Mouse (Mus musculus) CH12.LX (cell line): ENCODE results near the gene Diras2. TPM values are rescaled to one million over a fixed set of nuclear protein-coding genes. Genes with fewer than 3 reads are reported as not detected.

Source experiments
- DNase-seq: peaks from one replicate; pipeline ENCODE4 v3.0.0-alpha.2; 2013; ENCODE audit errors: extremely low read depth
- H3K27ac ChIP-seq: 2 replicates; pipeline ENCODE4 v1.5.1; 2012; ENCODE audit warnings: low read depth, mild to moderate bottlenecking, control low read depth, moderate library complexity; ENCODE audit not compliant: insufficient read depth
- H3K27me3 ChIP-seq: replicated peaks from 2 replicates; pipeline ENCODE3; 2012; ENCODE audit warnings: inconsistent platforms
- H3K36me3 ChIP-seq, 2 experiments: replicated peaks in 1 of 2; 2 replicates each; pipeline versions ENCODE3 to v1.6.1; 2012; ENCODE audit warnings: inconsistent platforms in 1 of 2, low read length in 1 of 2, mild to moderate bottlenecking in 1 of 2, mixed read lengths in 1 of 2, moderate library complexity in 1 of 2; ENCODE audit not compliant: control insufficient read depth in 1 of 2, insufficient read depth in 1 of 2
- H3K4me1 ChIP-seq, 2 experiments: 2 replicates each; pipeline ENCODE4 v1.6.1; 2012; ENCODE audit warnings: inconsistent platforms in 1 of 2, moderate library complexity in 1 of 2; ENCODE audit not compliant: insufficient read depth in 2 of 2, control insufficient read depth in 1 of 2
- H3K4me2 ChIP-seq: 2 replicates; pipeline ENCODE4 v1.6.1; 2012; ENCODE audit warnings: low read depth, mild to moderate bottlenecking, control low read depth; ENCODE audit not compliant: poor library complexity, insufficient read depth, severe bottlenecking
- H3K4me3 ChIP-seq, 3 experiments: fragments of 150-350 bp in 1 of 3; sonication (generic) in 1 of 3; replicated peaks in 1 of 3; 2 replicates each; pipeline versions ENCODE3 to v1.5.1; 2011 to 2012; ENCODE audit warnings: low read depth in 2 of 3, low read length in 2 of 3, mild to moderate bottlenecking in 2 of 3, moderate library complexity in 2 of 3, control low read depth in 1 of 3, improper control_type of control experiment in 1 of 3, inconsistent platforms in 1 of 3, mixed read lengths in 1 of 3; ENCODE audit not compliant: poor library complexity in 1 of 3
- H3K79me2 ChIP-seq: replicated peaks from 2 replicates; pipeline ENCODE4 v1.6.1; 2012; ENCODE audit warnings: mild to moderate bottlenecking, moderate library complexity; ENCODE audit not compliant: control insufficient read depth, poor library complexity, insufficient read depth, severe bottlenecking; ENCODE audit errors: extremely low read depth
- H3K9ac ChIP-seq: 2 replicates; pipeline ENCODE4 v1.6.1; 2012; ENCODE audit warnings: low read depth, mild to moderate bottlenecking, control low read depth, moderate library complexity; ENCODE audit not compliant: insufficient read depth
- H3K9me3 ChIP-seq: replicated peaks from 2 replicates; pipeline ENCODE3; 2012; ENCODE audit warnings: low read length, inconsistent platforms, mixed read lengths
- CHD1 ChIP-seq: IDR thresholded peaks from 2 replicates; pipeline ENCODE4 v1.6.1; 2012; ENCODE audit warnings: low read depth, low read length, improper control_type of control experiment, inconsistent platforms
- EP300 ChIP-seq: IDR thresholded peaks from 2 replicates; pipeline ENCODE4 v1.6.1; 2011; ENCODE audit warnings: low read length, improper control_type of control experiment
- JUN ChIP-seq: IDR thresholded peaks from 2 replicates; pipeline ENCODE4 v1.6.1; 2011; ENCODE audit warnings: low read depth, mild to moderate bottlenecking, low read length, improper control_type of control experiment, moderate library complexity; ENCODE audit not compliant: insufficient read depth
- KAT2A ChIP-seq: IDR thresholded peaks from 2 replicates; pipeline ENCODE4 v1.6.1; 2012; ENCODE audit warnings: low read length, improper control_type of control experiment, inconsistent platforms; ENCODE audit not compliant: insufficient replicate concordance
- MAX ChIP-seq: IDR thresholded peaks from 2 replicates; pipeline ENCODE4 v1.6.1; 2011; ENCODE audit warnings: low read length, improper control_type of control experiment
- MEF2A ChIP-seq: IDR thresholded peaks from 2 replicates; pipeline ENCODE4 v1.6.1; 2014; ENCODE audit warnings: low read depth, mild to moderate bottlenecking, inconsistent platforms, low read length, improper control_type of control experiment, borderline replicate concordance
- MYC ChIP-seq: IDR thresholded peaks from 2 replicates; pipeline ENCODE4 v1.6.1; 2011; ENCODE audit warnings: low read depth, mild to moderate bottlenecking, improper control_type of control experiment, low read length
- NELFE ChIP-seq: IDR thresholded peaks from 2 replicates; pipeline ENCODE4 v1.6.1; 2011; ENCODE audit warnings: low read depth, low read length, improper control_type of control experiment
- NRF1 ChIP-seq: IDR thresholded peaks from 2 replicates; pipeline ENCODE4 v1.6.1; 2014; ENCODE audit warnings: low read depth, mild to moderate bottlenecking, inconsistent platforms, low read length, improper control_type of control experiment, moderate library complexity
- POLR2A ChIP-seq: IDR thresholded peaks from 2 replicates; pipeline ENCODE4 v1.6.1; 2011; ENCODE audit warnings: low read depth, mild to moderate bottlenecking, improper control_type of control experiment, low read length
- RCOR1 ChIP-seq: conservative IDR thresholded peaks from 2 replicates; pipeline ENCODE4 v1.6.1; 2012; ENCODE audit warnings: low read depth, mild to moderate bottlenecking, inconsistent platforms, low read length, improper control_type of control experiment
- SMC3 ChIP-seq: IDR thresholded peaks from 2 replicates; pipeline ENCODE4 v1.6.1; 2011; ENCODE audit warnings: low read depth, low read length, improper control_type of control experiment
- TBP ChIP-seq: conservative IDR thresholded peaks from 2 replicates; pipeline ENCODE4 v1.6.1; 2011; ENCODE audit warnings: low read depth, low read length, improper control_type of control experiment
- UBTF ChIP-seq: IDR thresholded peaks from 2 replicates; pipeline ENCODE4 v1.6.1; 2012; ENCODE audit warnings: low read depth, mild to moderate bottlenecking, inconsistent platforms, low read length, improper control_type of control experiment, moderate library complexity
- USF1 ChIP-seq: IDR thresholded peaks from 2 replicates; pipeline ENCODE4 v1.6.1; 2014; ENCODE audit warnings: low read depth, mild to moderate bottlenecking, inconsistent platforms, low read length, improper control_type of control experiment
- ZC3H11A ChIP-seq: IDR thresholded peaks from 2 replicates; pipeline ENCODE4 v1.6.1; 2012; ENCODE audit warnings: low read depth, mild to moderate bottlenecking, inconsistent platforms, low read length, improper control_type of control experiment
- ZKSCAN1 ChIP-seq: IDR thresholded peaks from 2 replicates; pipeline ENCODE4 v1.6.1; 2012; ENCODE audit warnings: low read depth, inconsistent platforms, low read length, improper control_type of control experiment, borderline replicate concordance
- ZMIZ1 ChIP-seq: IDR thresholded peaks from 2 replicates; pipeline ENCODE4 v1.6.1; 2012; ENCODE audit warnings: low read depth, mild to moderate bottlenecking, inconsistent platforms, low read length, improper control_type of control experiment
- ZNF384 ChIP-seq: IDR thresholded peaks from 2 replicates; pipeline ENCODE4 v1.6.1; 2012; ENCODE audit warnings: low read depth, low read length, improper control_type of control experiment, inconsistent platforms
- dilution Hi-C: fragments of 300-500 bp; cut with MboI; formaldehyde crosslinking; loops from 2 replicates; pipeline ENCODE4 v1.14.3; 2020; ENCODE audit warnings: low sequenced_read_pairs; ENCODE audit not compliant: extremely low pct_unique_long_range_greater_than_20kb, extremely low pct_ligation_motif_present
- in situ Hi-C: fragments of 300-500 bp; cut with MboI; formaldehyde crosslinking; loops from 3 replicates; pipeline ENCODE4 v1.14.3; 2019; ENCODE audit warnings: low sequenced_read_pairs, low pct_ligation_motif_present, low pct_unique_long_range_greater_than_20kb, mixed read lengths
- polyA plus RNA-seq: library from polyadenylated mRNA; unstranded; fragments of >175 nt; gene quantifications from 2 replicates; pipeline ENCODE4 v1.2.1, GENCODE M21; 2012; ENCODE audit warnings: low read depth; ENCODE audit not compliant: insufficient read length
- total RNA-seq, 2 experiments: library from RNA; depleted of rRNA; stranded (reverse); fragments of 300-350 nt in 1 of 2; fragments of >200 nt in 1 of 2; gene quantifications; 2 replicates each; pipeline ENCODE4 v1.2.3; 2012 to 2014

The Diras2 gene
- total and polyA plus RNA-seq, 3 experiments: 2.8 to 8.5 (median 3.9) TPM

- in situ Hi-C loops: no loop called here
- Histone ChIP-seq H3K4me3 (peak overlapping the region in 1 of 3 experiments; percentile 41), H3K9me3 (peaks cover 11% of the 10 kb centered on the region), H3K27me3 (no peaks in the 10 kb centered on the region), H3K9ac (no peak overlapping the region), H3K36me3 (no peaks in the 10 kb centered on the region), H3K4me1 (peaks cover 38 to 58% of the 10 kb centered on the region in 2 experiments), H3K27ac (no peak overlapping the region), H3K79me2 (no peaks in the 10 kb centered on the region), H3K4me2 (no peak overlapping the region)
- no peak for DNase-seq
- dilution Hi-C loops: no loop called here
- TF ChIP-seq MEF2A (no peak), ZC3H11A (no peak), POLR2A (no peak), TBP (no peak)
These were observed 46.9 kb upstream of the Diras2 start for GRCm38 (mm10) chr13:52577939-52578338.

GRCm38 (mm10) chr13:52577326-52577920, 46.3 kb upstream of the Diras2 start:
- no peak overlapping the region for H3K4me2 ChIP-seq
- no peak for DNase-seq
- H3K27ac ChIP-seq: no peak overlapping the region
- in situ Hi-C loops (no loop called here), dilution Hi-C loops (no loop called here)
- TF ChIP-seq KAT2A (no peak), MAX (no peak), ZMIZ1 (no peak), NELFE (no peak), NRF1 (no peak), TBP (no peak), ZKSCAN1 (no peak), JUN (no peak), EP300 (no peak), RCOR1 (no peak)
- TF ChIP-seq, all 38 proteins: peak for 0
- peaks cover 10% of the 10 kb centered on the region for H3K9me3 ChIP-seq
- peaks cover 40 to 62% of the 10 kb centered on the region in 2 experiments for H3K4me1 ChIP-seq
- H3K79me2 ChIP-seq: no peaks in the 10 kb centered on the region
- H3K4me3 ChIP-seq: no peak overlapping the region
- H3K27me3 ChIP-seq: no peaks in the 10 kb centered on the region
- no peaks in the 10 kb centered on the region for H3K36me3 ChIP-seq
- H3K9ac ChIP-seq: no peak overlapping the region

- dilution Hi-C loops: no loop called here
- no peaks in the 10 kb centered on the region for H3K79me2 ChIP-seq
- H3K4me3 ChIP-seq: no peak overlapping the region
- H3K4me1 ChIP-seq: peaks cover 40 to 67% of the 10 kb centered on the region in 2 experiments
- no peak overlapping the region for H3K27ac ChIP-seq
- in situ Hi-C loops: no loop called here
- no peaks in the 10 kb centered on the region for H3K27me3 ChIP-seq
- no peaks in the 10 kb centered on the region for H3K36me3 ChIP-seq
- no peak overlapping the region for H3K9ac ChIP-seq
- peaks cover 10% of the 10 kb centered on the region for H3K9me3 ChIP-seq
- no peak for DNase-seq
- TF ChIP-seq USF1: no peak
- no peak for TF ChIP-seq UBTF
- TF ChIP-seq MYC: no peak
- no peak for TF ChIP-seq CHD1
- no peak for TF ChIP-seq ZC3H11A
- no peak for TF ChIP-seq RCOR1
- no peak for TF ChIP-seq SMC3
- TF ChIP-seq POLR2A: no peak
- no peak for TF ChIP-seq ZNF384
- no peak for TF ChIP-seq ZMIZ1
- TF ChIP-seq MEF2A: no peak
- no peak overlapping the region for H3K4me2 ChIP-seq
These were observed 45.8 kb upstream of the Diras2 start for GRCm38 (mm10) chr13:52576841-52577240.
